Mouse (Mus musculus) MEL (cell line): ENCODE results near the gene Cby3.
A peak's percentile ranks its signal among the peaks of the same experiment; 100 is the strongest.
"Not testable (repeated sequence)": the region's sequence is repeated elsewhere in the genome, so short reads cannot be mapped to it uniquely, and the experiment has no call there.

Source experiments
- CTCF ChIP-seq, 3 experiments: IDR thresholded peaks in 2 of 3; conservative IDR thresholded peaks in 1 of 3; 2 replicates each; pipeline ENCODE4 v1.5.1; 2011 to 2012; ENCODE audit warnings: low read length in 3 of 3, low read depth in 2 of 3, mild to moderate bottlenecking in 2 of 3, improper control_type of control experiment in 1 of 3, inconsistent platforms in 1 of 3, mixed read lengths in 1 of 3, moderate library complexity in 1 of 3; ENCODE audit not compliant: control insufficient read depth in 1 of 3, insufficient read depth in 1 of 3, poor library complexity in 1 of 3, severe bottlenecking in 1 of 3
- HCFC1 ChIP-seq: IDR thresholded peaks from 2 replicates; pipeline ENCODE4 v1.6.1; 2012; ENCODE audit warnings: low read depth, mild to moderate bottlenecking, inconsistent platforms, low read length, improper control_type of control experiment, moderate library complexity
- MYC ChIP-seq: IDR thresholded peaks from 2 replicates; pipeline ENCODE4 v1.6.1; 2011; ENCODE audit warnings: low read depth, mild to moderate bottlenecking, low read length, improper control_type of control experiment, moderate library complexity
- POLR2A ChIP-seq, 2 experiments: IDR thresholded peaks; 2 replicates each; pipeline ENCODE4 v1.6.1; 2011 to 2012; ENCODE audit warnings: low read length in 2 of 2, mild to moderate bottlenecking in 2 of 2, control low read depth in 1 of 2, improper control_type of control experiment in 1 of 2, low read depth in 1 of 2, moderate library complexity in 1 of 2; ENCODE audit not compliant: control insufficient read depth in 1 of 2, insufficient read depth in 1 of 2, poor library complexity in 1 of 2
- TAL1 ChIP-seq: IDR thresholded peaks from 2 replicates; pipeline ENCODE4 v1.6.1; 2012; ENCODE audit warnings: mild to moderate bottlenecking, inconsistent platforms, low read length, moderate library complexity, mixed read lengths
- TCF12 ChIP-seq: IDR thresholded peaks from 2 replicates; pipeline ENCODE4 v1.6.1; 2014; ENCODE audit warnings: low read depth, mild to moderate bottlenecking, inconsistent platforms, low read length, improper control_type of control experiment, moderate library complexity
- USF1 ChIP-seq: IDR thresholded peaks from 2 replicates; pipeline ENCODE4 v1.6.1; 2014; ENCODE audit warnings: low read depth, mild to moderate bottlenecking, inconsistent platforms, low read length, improper control_type of control experiment, moderate library complexity

DNA sequence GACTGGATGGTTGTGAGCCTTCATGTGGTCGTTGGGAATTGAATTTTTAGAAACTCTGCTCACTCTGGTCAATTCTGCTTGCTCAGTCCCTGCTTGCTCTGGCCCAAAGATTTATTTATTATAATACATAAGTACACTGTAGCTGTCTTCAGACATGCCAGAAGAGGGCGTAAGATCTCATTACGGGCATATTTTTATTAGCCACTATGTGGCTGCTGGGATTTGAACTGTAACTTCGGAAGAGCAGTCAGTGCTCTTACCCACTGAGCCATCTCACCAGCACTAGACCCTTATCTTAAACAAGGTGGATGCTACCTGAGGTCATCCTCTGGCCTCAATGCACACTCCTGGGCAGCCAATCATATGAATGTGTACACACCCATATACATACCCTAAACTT is 34.9 kb upstream of the Cby3 start:
- not testable (repeated sequence) for TF ChIP-seq POLR2A (IDR thresholded peaks at IDR 0.05; ENCODE audit: control insufficient read depth in 1 of 2, insufficient read depth in 1 of 2, low read depth in 1 of 2, low read length in 2 of 2, poor library complexity in 1 of 2); TCF12; TAL1; USF1; MYC; HCFC1
- peak in 1 of 3 experiments; percentile 39; a peak in 2 of 6 replicates for TF ChIP-seq CTCF (IDR thresholded peaks at IDR 0.05 in 2 of 3, conservative IDR thresholded peaks at IDR 0.05 in 1 of 3; ENCODE audit: control insufficient read depth in 1 of 3, insufficient read depth in 1 of 3, low read depth in 2 of 3, low read length in 3 of 3, poor library complexity in 1 of 3, severe bottlenecking in 1 of 3)
